Mouse (Mus musculus): ENCODE results near the gene Gm17364. TPM values are rescaled to one million over a fixed set of nuclear protein-coding genes. Genes with fewer than 3 reads are reported as not detected.
"Not testable (repeated sequence)": the region's sequence is repeated elsewhere in the genome, so short reads cannot be mapped to it uniquely, and the experiment has no call there.

The Gm17364 gene
- total RNA-seq (2021), result not detected

GRCm38 (mm10) chr13:41273927-41274650 lies at the start of gene Gm17364:
Gene Gm17364 (minus strand): TSS chr13:41273977.
- no peak for DNase-seq (ENCODE audit: extremely low spot score in 1 of 2, low spot score in 2 of 2)
- intact Hi-C loops (cut with DNase I), result no loop called here

GRCm38 (mm10) chr13:41321433-41321832 lies 47.7 kb upstream of the Gm17364 start:
- intact Hi-C loops (cut with DNase I), result no loop called here

GRCm38 (mm10) chr13:41320749-41321148 lies 47.0 kb upstream of the Gm17364 start:
- intact Hi-C loops (cut with DNase I), result no loop called here

More at GRCm38 (mm10) chr13:41321433-41321832, 47.7 kb upstream of the Gm17364 start:
- no peak for DNase-seq (ENCODE audit: extremely low spot score in 1 of 2, low spot score in 2 of 2)

GRCm38 (mm10) chr13:41302716-41303115 lies 28.9 kb upstream of the Gm17364 start:
- intact Hi-C loops (cut with DNase I), result loop anchor here (1.0 to 5.0 kb wide), 2 partner anchors 55 to 270 kb away; no protein-coding TSS in a partner anchor
- peak; percentile 61 to 86 for DNase-seq (ENCODE audit: extremely low spot score in 1 of 2, low spot score in 2 of 2)

More at GRCm38 (mm10) chr13:41320749-41321148, 47.0 kb upstream of the Gm17364 start:
- no peak for DNase-seq (ENCODE audit: extremely low spot score in 1 of 2, low spot score in 2 of 2)

- DNase-seq (ENCODE audit: extremely low spot score in 1 of 2, low spot score in 2 of 2), result no peak
- intact Hi-C loops (cut with DNase I), result loop anchor here (5.0 kb wide), 1 partner anchor 57 kb away; no protein-coding TSS in a partner anchor
These were observed 26.3 kb upstream of the Gm17364 start for GRCm38 (mm10) chr13:41300037-41300436.

- no peak for DNase-seq (ENCODE audit: extremely low spot score in 1 of 2, low spot score in 2 of 2)
- intact Hi-C loops (cut with DNase I), result no loop called here
These were observed 25.2 kb upstream of the Gm17364 start for GRCm38 (mm10) chr13:41298996-41299395.

GRCm38 (mm10) chr13:41298533-41298932 lies 24.8 kb upstream of the Gm17364 start:
- DNase-seq (ENCODE audit: extremely low spot score in 1 of 2, low spot score in 2 of 2), result no peak

GRCm38 (mm10) chr13:41296396-41296795 lies 22.6 kb upstream of the Gm17364 start:
- DNase-seq (ENCODE audit: extremely low spot score in 1 of 2, low spot score in 2 of 2), result no peak
- intact Hi-C loops (cut with DNase I), result no loop called here

More at GRCm38 (mm10) chr13:41298533-41298932, 24.8 kb upstream of the Gm17364 start:
- intact Hi-C loops (cut with DNase I), result no loop called here

GRCm38 (mm10) chr13:41295886-41296285 lies 22.1 kb upstream of the Gm17364 start:
- no peak for DNase-seq (ENCODE audit: extremely low spot score in 1 of 2, low spot score in 2 of 2)

GRCm38 (mm10) chr13:41293595-41293994 lies 19.8 kb upstream of the Gm17364 start:
- no peak for DNase-seq (ENCODE audit: extremely low spot score in 1 of 2, low spot score in 2 of 2)
- intact Hi-C loops (cut with DNase I), result no loop called here

More at GRCm38 (mm10) chr13:41295886-41296285, 22.1 kb upstream of the Gm17364 start:
- intact Hi-C loops (cut with DNase I), result no loop called here

- intact Hi-C loops (cut with DNase I), result no loop called here
- DNase-seq (ENCODE audit: extremely low spot score in 1 of 2, low spot score in 2 of 2), result no peak
These were observed 17.7 kb upstream of the Gm17364 start for GRCm38 (mm10) chr13:41291466-41291974.

GRCm38 (mm10) chr13:41286285-41286684 lies 12.5 kb upstream of the Gm17364 start:
- DNase-seq (ENCODE audit: extremely low spot score in 1 of 2, low spot score in 2 of 2), result no peak
- intact Hi-C loops (cut with DNase I), result no loop called here

- intact Hi-C loops (cut with DNase I), result no loop called here
- DNase-seq (ENCODE audit: extremely low spot score in 1 of 2, low spot score in 2 of 2), result no peak
These were observed 11.7 kb upstream of the Gm17364 start for GRCm38 (mm10) chr13:41285448-41285847.

GRCm38 (mm10) chr13:41283256-41283655 lies 9.5 kb upstream of the Gm17364 start:
- DNase-seq (ENCODE audit: extremely low spot score in 1 of 2, low spot score in 2 of 2), result peak; percentile 57 to 69
- intact Hi-C loops (cut with DNase I), result loop anchor here (1.0 kb wide), 1 partner anchor 289 kb away; no protein-coding TSS in a partner anchor

- DNase-seq (ENCODE audit: extremely low spot score in 1 of 2, low spot score in 2 of 2), result no peak
- intact Hi-C loops (cut with DNase I), result no loop called here
These were observed 6.9 kb upstream of the Gm17364 start for GRCm38 (mm10) chr13:41280696-41281095.

- intact Hi-C loops (cut with DNase I), result no loop called here
- peak in 1 of 2 experiments; percentile 74 for DNase-seq (ENCODE audit: extremely low spot score in 1 of 2, low spot score in 2 of 2)
These were observed 5.9 kb downstream of the Gm17364 start for GRCm38 (mm10) chr13:41267827-41268408.

- intact Hi-C loops (cut with DNase I), result no loop called here
- DNase-seq (ENCODE audit: extremely low spot score in 1 of 2, low spot score in 2 of 2), result no peak
These were observed 10.3 kb downstream of the Gm17364 start for GRCm38 (mm10) chr13:41263304-41264006.

- intact Hi-C loops (cut with DNase I); DNase-seq (ENCODE audit: extremely low spot score in 1 of 2, low spot score in 2 of 2): not testable (repeated sequence)
These were observed 12.2 kb downstream of the Gm17364 start for GRCm38 (mm10) chr13:41261617-41262016.

- intact Hi-C loops (cut with DNase I), result no loop called here
These were observed 15.9 kb downstream of the Gm17364 start for GRCm38 (mm10) chr13:41257851-41258250.

More at GRCm38 (mm10) chr13:41257851-41258250, 15.9 kb downstream of the Gm17364 start:
- no peak for DNase-seq (ENCODE audit: extremely low spot score in 1 of 2, low spot score in 2 of 2)

Data from left cerebral cortex, postnatal 10 days (tissue).